ENCODE assay signal across 8 mouse cellular contexts in genomic region chr1:177797151-177797755, GRCm38 (mm10). TPM values are rescaled to one million over a fixed set of nuclear protein-coding genes. Genes with fewer than 3 reads are reported as not detected.
DNase-seq lines count a peak whose midpoint lies in the region; ATAC-seq and TF ChIP-seq lines count a peak whose summit lies in the region.

No protein-coding gene starts in this region.

- H3K4me2 ChIP-seq in limb, embryonic 14.5 days (replicated peaks; ENCODE audit: low read depth, low read length, severe bottlenecking): peak overlapping the region; percentile 20; the same call in 1 of the 2 replicates

- no peak overlapping the region for H3K9ac ChIP-seq in limb, embryonic 14.5 days (ENCODE audit: low read depth, low read length, severe bottlenecking)

- peaks cover 7% of the 10 kb centered on the region for H3K4me1 ChIP-seq in limb, embryonic 14.5 days (ENCODE audit: control insufficient read depth, insufficient read depth, low read length)

- no peaks in the 10 kb centered on the region for H3K9me3 ChIP-seq in limb, embryonic 14.5 days (ENCODE audit: control insufficient read depth, low read length)

- peak; percentile 35 for TF ChIP-seq CTCF in gastrocnemius, adult 2 months (IDR thresholded peaks at IDR 0.05)

- 70% methylated on average over 8 of the region's 8 CpGs for WGBS in limb, embryonic 14.5 days

- TF ChIP-seq POLR2A in limb, embryonic 14.5 days (IDR thresholded peaks at IDR 0.05; ENCODE audit: borderline replicate concordance, extremely low read depth, insufficient read depth, insufficient read length): no peak

- no peak for DNase-seq in gastrocnemius, adult 2 months
- no peak for DNase-seq in gastrocnemius, postnatal 36 days
- DNase-seq in thymus, postnatal 0 days (ENCODE audit: low spot score): peak; percentile 12
- no peak for DNase-seq in thymus, postnatal 10 days (ENCODE audit: low spot score in 2 of 2)
- peak; percentile 51 for DNase-seq in limb, embryonic 14.5 days (ENCODE audit: low spot score)
- DNase-seq in adrenal gland, postnatal 4 days (ENCODE audit: low spot score in 2 of 2): no peak
- DNase-seq in frontal cortex, postnatal 25 days (ENCODE audit: low spot score in 2 of 2): no peak
- DNase-seq in layer of hippocampus, adult 8-10 months (ENCODE audit: low spot score in 2 of 2): no peak

- H3K36me3 ChIP-seq in limb, embryonic 14.5 days (ENCODE audit: control insufficient read depth, insufficient read depth, low read length): no peaks in the 10 kb centered on the region

- peak overlapping the region; percentile 87 for H3K4me3 ChIP-seq in gastrocnemius, adult 2 months
- H3K4me3 ChIP-seq in limb, embryonic 14.5 days (replicated peaks; ENCODE audit: low read length): no peak overlapping the region

- H3K27ac ChIP-seq in gastrocnemius, adult 2 months: peak overlapping the region; percentile 99
- H3K27ac ChIP-seq in limb, embryonic 14.5 days (replicated peaks; ENCODE audit: low read depth, low read length): no peak overlapping the region

- ATAC-seq in limb, embryonic 14.5 days (ENCODE audit: low FRiP score, low read depth): no peak

- no peaks in the 10 kb centered on the region for H3K27me3 ChIP-seq in limb, embryonic 14.5 days (ENCODE audit: control insufficient read depth, insufficient read depth, low read length)

- intact Hi-C loops in gastrocnemius, adult 2 months (cut with DNase I): loop anchor here (5.0 to 10.0 kb wide), 3 partner anchors 95 to 352 kb away; partner anchors contain the start of gene Zbtb18
- intact Hi-C loops in gastrocnemius, postnatal 36 days (cut with DNase I): no loop called here

RNA-seq across cellular contexts. Expression of gene Adss, which starts 0.9 kb away (rescaled TPM):
- 1 to 10 TPM; 8.1 to 9.7 TPM for total RNA-seq in gastrocnemius, adult 2 months (2021)
- 1 to 10 TPM; 8.7 to 9.1 TPM for total RNA-seq in gastrocnemius, postnatal 36 days (2021)
- 57.4 and 57.9 TPM in 2 replicates for polyA plus RNA-seq in thymus, postnatal 0 days (2015; fragmentation: Nextera tagmentation; extraction: Ambion mirVana)
- 36.9 and 40.0 TPM in 2 replicates for polyA plus RNA-seq in limb, embryonic 14.5 days (2012; rRNA removed)
- polyA plus RNA-seq in limb, embryonic 14.5 days (2014; fragmentation: Nextera tagmentation; extraction: Ambion mirVana): 50.1 and 55.8 TPM in 2 replicates
- total RNA-seq in adrenal gland, postnatal 4 days (2021): 10 to 100 TPM; 71.8 to 73.2 TPM
- total RNA-seq in layer of hippocampus, adult 8-10 months (2022): 10 to 100 TPM; 70.5 to 76.4 (median 73.2) TPM

Comparison
In these comparisons a context has a peak if more than half of its experiments do, and no peak if none do; other contexts are left out.
1. DNase-seq: peak in thymus, postnatal 0 days (single experiment) and limb, embryonic 14.5 days (single experiment); none in gastrocnemius, adult 2 months (single experiment), gastrocnemius, postnatal 36 days (0 of 2), thymus, postnatal 10 days (0 of 2), adrenal gland, postnatal 4 days (0 of 2), frontal cortex, postnatal 25 days (0 of 2) and layer of hippocampus, adult 8-10 months (0 of 2).
2. RNA of gene Adss, which starts 0.9 kb away (total RNA-seq): 70.5 to 76.4 TPM in layer of hippocampus, adult 8-10 months and 71.8 to 73.2 TPM in adrenal gland, postnatal 4 days; 8.1 to 9.7 TPM in gastrocnemius, adult 2 months and 8.7 to 9.1 TPM in gastrocnemius, postnatal 36 days; every median in the first group is over 4 times any median in the second.